Mouse (Mus musculus) liver, embryonic 16.5 days (tissue): ENCODE data around the gene Abhd13. TPM values are rescaled to one million over a fixed set of nuclear protein-coding genes. Genes with fewer than 3 reads are reported as not detected.

Experiments used
- ATAC-seq: fragments of 200-750 bp; cut with Nextera tagmentation; 2 replicates; pipeline ENCODE4 v1.8.0; 2017; ENCODE audit warnings: low read depth, mild to moderate bottlenecking, moderate number of reproducible peaks, moderate library complexity
- H3K27ac ChIP-seq: fragments of 300-500 bp; sonication (generic); 2 replicates; pipeline ENCODE4 v1.5.1; 2014; ENCODE audit warnings: mild to moderate bottlenecking, low read length
- H3K27me3 ChIP-seq: fragments of 300-500 bp; sonication (generic); 2 replicates; pipeline ENCODE4 v1.6.1; 2014; ENCODE audit warnings: low read depth, low read length, mixed read lengths; ENCODE audit not compliant: control insufficient read depth, insufficient read depth
- H3K36me3 ChIP-seq: fragments of 300-500 bp; sonication (generic); 2 replicates; pipeline ENCODE4 v1.6.1; 2014; ENCODE audit warnings: mild to moderate bottlenecking; ENCODE audit not compliant: control insufficient read depth, insufficient read depth
- H3K4me1 ChIP-seq: fragments of 300-500 bp; sonication (generic); 2 replicates; pipeline ENCODE4 v1.6.1; 2014; ENCODE audit warnings: low read depth, low read length, mixed read lengths; ENCODE audit not compliant: control insufficient read depth
- H3K4me2 ChIP-seq: fragments of 300-500 bp; sonication (generic); 2 replicates; pipeline ENCODE4 v1.6.1; 2014; ENCODE audit warnings: low read depth, low read length, mixed read lengths
- H3K4me3 ChIP-seq: fragments of 300-500 bp; sonication (generic); 2 replicates; pipeline ENCODE4 v1.5.1; 2014; ENCODE audit warnings: low read depth, mild to moderate bottlenecking, low read length
- H3K9ac ChIP-seq: fragments of 300-500 bp; sonication (generic); 2 replicates; pipeline ENCODE4 v1.6.1; 2014; ENCODE audit warnings: low read depth, low read length
- H3K9me3 ChIP-seq: fragments of 300-500 bp; sonication (generic); replicated peaks from 2 replicates; pipeline ENCODE4 v1.6.1; 2016; ENCODE audit warnings: low read length; ENCODE audit not compliant: control insufficient read depth
- WGBS: fragments of 180-500 bp; shearing (Covaris S2); extraction: QIAGEN DNeasy Blood & Tissue Kit; methylation state at CpG from one replicate; pipeline ENCODE4 v1.1.7; 2014; ENCODE audit not compliant: insufficient replicate concordance; 5-methylcytosine and 5-hydroxymethylcytosine counted together
- polyA plus RNA-seq: library from polyadenylated mRNA; unstranded; fragments of >200 nt; fragmentation: Nextera tagmentation; extraction: Ambion mirVana; gene quantifications from 2 replicates; pipeline ENCODE4 v1.2.1, GENCODE M21; 2015

The Abhd13 gene
- 4.2 and 4.4 TPM in 2 replicates for polyA plus RNA-seq

- Histone ChIP-seq H3K4me2 (peak within 1 kb of the TSS; percentile 90), H3K27me3 (no peaks in the 10 kb centered on the region), H3K4me3 (peak within 1 kb of the TSS; percentile 89), H3K36me3 (no peaks in the 10 kb centered on the region; the same call in 1 of the 2 replicates), H3K4me1 (peaks cover 20% of the 10 kb centered on the region), H3K9me3 (no peaks in the 10 kb centered on the region), H3K27ac (peak within 1 kb of the TSS; percentile 85), H3K9ac (peak within 1 kb of the TSS; percentile 95)
- peak; percentile 73 for ATAC-seq
- WGBS: under 1% methylated on average over 68 of the region's 68 CpGs
Measured at GRCm38 (mm10) chr8:9977573-9978314, at the start of gene Abhd13, which contains the start of gene Lig4. Abhd13 (plus strand) TSS chr8:9977707. Lig4 (minus strand) TSS chr8:9977686.

DNA sequence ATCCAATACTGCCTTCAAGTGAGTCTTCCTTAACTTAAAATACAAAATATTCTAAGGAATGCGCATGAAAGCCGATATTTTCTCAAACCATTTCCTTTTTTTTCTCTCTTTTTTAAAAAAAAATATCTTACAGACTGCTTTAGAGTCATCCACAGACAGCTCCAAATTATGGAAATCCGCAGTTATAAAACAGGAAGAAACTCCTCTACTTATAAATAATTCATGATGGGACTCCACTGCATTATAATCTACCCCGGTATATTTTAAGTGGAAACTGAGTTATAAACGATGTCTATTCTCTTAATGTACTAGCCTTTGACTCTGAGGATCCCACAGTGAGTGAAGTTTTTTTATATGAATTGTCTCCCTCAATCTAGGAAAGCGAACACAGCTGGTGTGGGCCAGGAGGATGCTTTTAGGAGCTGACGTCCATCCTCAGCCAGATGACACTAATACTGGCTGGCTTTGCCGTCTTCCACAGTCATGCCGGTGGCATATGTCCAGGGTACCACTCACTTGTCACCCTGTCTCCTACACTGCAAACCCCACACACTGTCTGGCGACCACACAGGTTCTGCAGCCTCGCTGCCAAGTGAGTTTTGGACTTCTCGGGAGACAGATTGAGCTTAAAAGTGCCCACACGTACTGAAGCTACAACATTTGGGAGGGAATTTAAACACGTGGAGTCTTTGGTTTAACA, 47.6 kb upstream of the Abhd13 start:
- no peak overlapping the region for H3K9ac ChIP-seq
- ATAC-seq: no peak
- no peaks in the 10 kb centered on the region for H3K9me3 ChIP-seq
- no peaks in the 10 kb centered on the region for H3K27me3 ChIP-seq
- H3K4me3 ChIP-seq: no peak overlapping the region
- no peak overlapping the region for H3K4me2 ChIP-seq
- H3K4me1 ChIP-seq: no peaks in the 10 kb centered on the region; the same call in 1 of the 2 replicates
- H3K27ac ChIP-seq: no peak overlapping the region
- WGBS: 69% methylated on average over 14 of the region's 14 CpGs
- no peaks in the 10 kb centered on the region for H3K36me3 ChIP-seq

GRCm38 (mm10) chr8:9932711-9933110, 44.8 kb upstream of the Abhd13 start:
- no peak overlapping the region for H3K27ac ChIP-seq
- H3K9me3 ChIP-seq: no peaks in the 10 kb centered on the region
- no peaks in the 10 kb centered on the region; the same call in 1 of the 2 replicates for H3K4me1 ChIP-seq
- no peak overlapping the region for H3K9ac ChIP-seq
- H3K36me3 ChIP-seq: no peaks in the 10 kb centered on the region
- H3K4me2 ChIP-seq: no peak overlapping the region
- ATAC-seq: no peak
- H3K27me3 ChIP-seq: no peaks in the 10 kb centered on the region
- no peak overlapping the region for H3K4me3 ChIP-seq

- H3K27me3 ChIP-seq: no peaks in the 10 kb centered on the region
- ATAC-seq: peak; percentile 83
- no peak overlapping the region for H3K9ac ChIP-seq
- H3K4me3 ChIP-seq: no peak overlapping the region
- WGBS: 21% methylated on average over 10 of the region's 10 CpGs
- H3K27ac ChIP-seq: no peak overlapping the region
- no peaks in the 10 kb centered on the region for H3K36me3 ChIP-seq
- no peaks in the 10 kb centered on the region; the same call in 1 of the 2 replicates for H3K4me1 ChIP-seq
- no peak overlapping the region for H3K4me2 ChIP-seq
- no peaks in the 10 kb centered on the region for H3K9me3 ChIP-seq
Measured at GRCm38 (mm10) chr8:9934891-9935565, 42.5 kb upstream of the Abhd13 start.

- H3K4me3 ChIP-seq: no peak overlapping the region
- H3K4me2 ChIP-seq: no peak overlapping the region
- no peaks in the 10 kb centered on the region; the same call in 1 of the 2 replicates for H3K4me1 ChIP-seq
- WGBS: 56% methylated on average over 7 of the region's 7 CpGs
- no peaks in the 10 kb centered on the region for H3K27me3 ChIP-seq
- no peak overlapping the region for H3K9ac ChIP-seq
- H3K9me3 ChIP-seq: no peaks in the 10 kb centered on the region
- no peaks in the 10 kb centered on the region for H3K36me3 ChIP-seq
- no peak for ATAC-seq
- no peak overlapping the region for H3K27ac ChIP-seq
Measured at GRCm38 (mm10) chr8:9935574-9935973, 41.9 kb upstream of the Abhd13 start.

- WGBS: 51% methylated on average over 10 of the region's 10 CpGs
- ATAC-seq: no peak
Measured at GRCm38 (mm10) chr8:9949134-9949890, 28.2 kb upstream of the Abhd13 start.

GRCm38 (mm10) chr8:9958338-9958737, 19.2 kb upstream of the Abhd13 start:
- H3K9me3 ChIP-seq: no peaks in the 10 kb centered on the region
- no peak for ATAC-seq
- no peak overlapping the region for H3K4me2 ChIP-seq
- H3K4me3 ChIP-seq: no peak overlapping the region
- no peaks in the 10 kb centered on the region for H3K4me1 ChIP-seq
- H3K27ac ChIP-seq: no peak overlapping the region
- WGBS: 40% methylated on average over 4 of the region's 4 CpGs
- H3K36me3 ChIP-seq: no peaks in the 10 kb centered on the region
- H3K27me3 ChIP-seq: no peaks in the 10 kb centered on the region
- no peak overlapping the region for H3K9ac ChIP-seq

More at GRCm38 (mm10) chr8:9949134-9949890, 28.2 kb upstream of the Abhd13 start:
- Histone ChIP-seq H3K4me2 (no peak overlapping the region), H3K4me1 (no peaks in the 10 kb centered on the region), H3K4me3 (no peak overlapping the region), H3K9me3 (no peaks in the 10 kb centered on the region), H3K9ac (no peak overlapping the region), H3K27me3 (no peaks in the 10 kb centered on the region), H3K36me3 (no peaks in the 10 kb centered on the region), H3K27ac (no peak overlapping the region)

GRCm38 (mm10) chr8:9959919-9960318, 17.6 kb upstream of the Abhd13 start:
- 71% methylated on average over 2 of the region's 2 CpGs for WGBS
- H3K4me1 ChIP-seq: no peaks in the 10 kb centered on the region
- ATAC-seq: no peak
- no peak overlapping the region for H3K4me2 ChIP-seq
- H3K9me3 ChIP-seq: no peaks in the 10 kb centered on the region
- H3K36me3 ChIP-seq: no peaks in the 10 kb centered on the region
- no peak overlapping the region for H3K27ac ChIP-seq
- no peak overlapping the region for H3K4me3 ChIP-seq
- H3K27me3 ChIP-seq: no peaks in the 10 kb centered on the region
- no peak overlapping the region for H3K9ac ChIP-seq
